Mouse (Mus musculus): ENCODE measurements around the gene Tmem53. TPM values are rescaled to one million over a fixed set of nuclear protein-coding genes. Genes with fewer than 3 reads are reported as not detected.
A peak's percentile ranks its signal among the peaks of the same experiment; 100 is the strongest.

The Tmem53 gene
- total RNA-seq, 2 experiments from 2014 or later: 50.7 to 56.9 TPM

DNA sequence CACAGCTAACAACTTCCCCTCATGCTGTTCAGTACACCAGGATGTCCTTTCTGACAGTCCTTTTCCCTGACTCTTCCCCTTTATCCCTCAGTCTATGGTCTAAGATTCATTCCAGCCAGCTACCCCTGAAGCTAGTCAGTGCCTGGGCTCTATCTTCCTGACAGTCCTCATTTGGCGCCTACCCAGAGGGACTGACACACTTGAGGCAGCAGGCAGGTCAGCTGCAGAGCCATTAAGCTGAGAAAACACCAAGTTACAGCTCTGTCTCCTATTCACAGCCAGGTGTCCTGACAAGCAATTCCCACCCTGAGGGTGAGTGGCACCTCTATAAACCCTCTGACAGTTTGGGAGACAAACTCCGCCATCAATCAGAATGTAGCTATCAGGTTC lies 27.5 kb downstream of the Tmem53 start:
- DNase-seq (ENCODE audit: low spot score in 2 of 2): no peak

GRCm38 (mm10) chr4:117280397-117280930 lies 28.7 kb downstream of the Tmem53 start:
- no peak for DNase-seq (ENCODE audit: low spot score in 2 of 2)

DNA sequence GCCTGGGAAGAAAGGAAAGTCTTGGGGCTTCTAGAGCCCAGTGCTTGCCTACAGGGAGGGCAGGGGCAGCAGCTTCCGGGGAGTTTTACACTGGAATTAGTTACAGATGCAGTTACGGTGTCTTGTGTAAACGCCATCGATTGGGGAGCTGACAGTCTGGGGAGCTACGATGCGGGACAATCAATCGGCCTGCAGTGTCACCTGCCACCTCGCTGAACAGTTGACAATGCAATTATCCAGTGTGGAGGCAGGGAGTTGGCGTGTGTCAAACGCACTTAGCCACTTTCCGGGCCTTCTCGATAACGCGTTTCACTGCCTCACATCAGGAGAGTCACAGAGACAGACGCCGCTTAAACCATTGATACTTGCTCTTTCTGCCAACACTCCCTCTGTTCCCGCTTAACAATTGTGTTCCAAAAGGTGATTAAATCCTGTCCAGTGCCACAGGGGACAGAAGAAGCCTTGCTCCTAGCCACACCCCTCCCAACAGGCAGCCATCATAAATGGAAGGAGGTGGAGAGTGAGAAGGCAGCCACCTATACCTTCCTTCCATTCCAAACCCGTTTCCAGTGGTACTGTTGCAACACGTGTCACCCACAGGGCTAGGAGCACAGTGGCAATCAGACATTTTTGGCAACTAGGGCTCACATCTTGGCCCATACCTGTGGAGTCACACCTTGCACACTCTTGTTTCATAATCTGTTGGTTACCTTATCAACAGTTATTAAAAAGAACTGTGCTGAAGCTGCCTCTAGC lies 29.5 kb downstream of the Tmem53 start:
- DNase-seq (ENCODE audit: low spot score in 2 of 2): no peak

DNA sequence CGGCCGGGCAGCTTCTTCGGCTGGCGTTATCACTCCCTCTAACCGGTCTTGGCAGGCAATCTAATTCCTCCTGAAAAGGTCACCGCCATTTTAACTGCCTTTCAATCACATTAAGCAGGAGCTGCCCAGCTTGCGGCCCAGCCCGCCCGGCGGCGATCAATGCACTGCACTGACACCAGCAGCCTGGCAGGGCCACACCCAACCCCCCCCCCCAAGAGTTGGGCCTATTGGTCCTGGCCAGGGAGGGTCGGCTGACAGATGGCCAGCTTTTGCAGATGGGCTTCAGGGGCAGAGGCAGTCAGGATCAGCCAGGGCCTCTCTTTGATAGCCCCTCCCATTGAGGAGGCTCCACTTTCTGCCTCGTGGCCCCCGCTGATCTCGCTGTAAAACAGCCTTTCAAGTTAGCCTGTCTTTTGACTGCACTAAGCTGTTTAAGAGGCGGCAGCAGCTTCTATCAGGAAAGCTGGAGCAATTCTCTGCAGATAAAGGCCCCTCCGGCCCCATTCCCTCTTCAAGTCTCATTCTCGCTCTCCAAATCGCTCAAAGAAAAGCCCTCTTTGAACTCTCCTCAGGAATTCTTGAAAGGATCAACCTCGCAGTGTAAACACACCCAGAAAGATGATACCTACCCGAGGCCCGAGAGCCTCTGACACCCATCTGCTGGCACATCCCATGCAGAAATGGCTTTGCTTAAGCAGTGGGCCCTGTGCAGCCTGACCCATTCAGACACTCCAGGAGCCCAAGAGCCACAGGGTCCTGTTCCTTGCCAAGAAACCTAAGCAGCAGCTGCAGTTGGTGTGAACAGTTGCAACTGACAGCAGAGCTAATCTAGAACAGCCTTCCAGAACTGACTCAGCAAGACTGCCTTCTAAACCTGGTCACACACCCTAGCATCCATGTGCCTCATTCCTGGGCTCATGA lies 31.8 kb downstream of the Tmem53 start:
- DNase-seq (ENCODE audit: low spot score in 2 of 2): no peak

GRCm38 (mm10) chr4:117284363-117284762 lies 32.6 kb downstream of the Tmem53 start:
- DNase-seq (ENCODE audit: low spot score in 2 of 2): no peak

DNA sequence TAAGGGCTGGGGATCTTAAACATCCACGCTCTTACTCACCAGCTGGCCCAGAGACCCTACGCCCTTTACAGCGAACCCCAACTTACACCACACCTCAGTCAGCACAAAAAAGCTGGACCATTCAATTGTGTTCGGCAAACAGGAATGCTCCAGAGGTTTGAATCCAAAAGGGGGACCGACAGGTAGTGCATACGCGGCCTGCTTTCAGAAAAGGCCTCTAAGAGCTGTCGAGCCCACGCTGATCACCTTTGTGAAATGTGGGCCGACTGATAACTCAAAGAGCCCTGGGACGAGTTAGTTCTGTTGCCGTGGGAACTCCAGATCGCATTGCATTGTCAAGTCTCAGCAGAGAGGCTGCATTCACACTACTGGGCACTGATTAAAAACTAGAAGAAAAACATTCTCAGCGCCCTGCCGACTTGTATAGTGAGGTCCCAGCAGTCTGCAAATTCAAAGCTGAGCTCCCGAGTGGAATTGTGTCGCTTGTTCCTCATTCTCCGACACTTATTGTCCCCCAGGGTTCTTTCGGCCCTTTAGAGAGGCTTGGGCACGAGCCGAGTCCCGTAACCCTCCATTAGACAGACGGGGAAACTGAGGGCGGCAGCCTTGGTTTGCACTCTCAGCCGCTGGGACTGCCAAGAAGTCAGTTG lies 36.7 kb downstream of the Tmem53 start:
- no peak for DNase-seq (ENCODE audit: low spot score in 2 of 2)

GRCm38 (mm10) chr4:117288927-117289801 lies 37.4 kb downstream of the Tmem53 start:
- peak; percentile 50 to 59 for DNase-seq (ENCODE audit: low spot score in 2 of 2)

DNA sequence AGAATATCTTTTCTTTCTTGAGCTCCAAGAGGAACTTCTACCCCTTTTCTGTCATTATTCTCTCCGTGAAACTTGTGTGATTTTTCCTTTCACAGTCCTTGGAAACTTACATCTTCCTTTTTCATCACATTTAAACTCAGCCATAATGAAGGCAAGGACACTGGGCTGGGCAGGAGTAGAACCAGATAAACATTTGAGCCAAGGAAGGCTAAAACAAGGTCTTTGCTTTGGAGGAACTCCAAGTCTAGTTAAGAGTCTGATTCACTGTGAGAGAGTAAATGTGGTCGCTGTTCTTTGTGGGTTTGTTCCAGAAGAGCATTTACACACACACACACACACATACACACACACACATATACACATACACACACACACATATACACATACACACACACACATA lies 39.9 kb downstream of the Tmem53 start:
- DNase-seq (ENCODE audit: low spot score in 2 of 2): no peak

- DNase-seq (ENCODE audit: low spot score in 2 of 2): no peak
These were observed 45.3 kb downstream of the Tmem53 start for GRCm38 (mm10) chr4:117296849-117297593.

DNA sequence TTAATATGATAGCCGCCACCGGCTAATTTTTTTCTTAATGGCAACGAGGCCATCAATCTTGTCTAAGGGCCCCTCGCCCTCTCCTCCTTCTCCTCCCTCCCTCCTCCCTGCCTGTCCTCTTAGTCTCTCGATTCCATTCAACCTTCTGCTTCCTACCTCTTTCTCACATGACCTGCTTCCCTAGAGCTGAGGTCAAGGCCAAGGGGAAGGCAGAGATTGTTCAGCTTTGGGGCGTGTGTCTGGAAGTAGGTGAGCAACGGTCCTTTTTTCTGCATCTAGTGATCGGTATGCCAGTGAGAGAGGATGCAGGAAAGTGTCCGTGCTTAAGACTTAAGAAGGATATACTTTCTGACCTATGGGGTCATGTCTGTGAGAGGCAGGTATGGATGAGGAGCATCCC lies 46.1 kb downstream of the Tmem53 start:
- DNase-seq (ENCODE audit: low spot score in 2 of 2): no peak

DNA sequence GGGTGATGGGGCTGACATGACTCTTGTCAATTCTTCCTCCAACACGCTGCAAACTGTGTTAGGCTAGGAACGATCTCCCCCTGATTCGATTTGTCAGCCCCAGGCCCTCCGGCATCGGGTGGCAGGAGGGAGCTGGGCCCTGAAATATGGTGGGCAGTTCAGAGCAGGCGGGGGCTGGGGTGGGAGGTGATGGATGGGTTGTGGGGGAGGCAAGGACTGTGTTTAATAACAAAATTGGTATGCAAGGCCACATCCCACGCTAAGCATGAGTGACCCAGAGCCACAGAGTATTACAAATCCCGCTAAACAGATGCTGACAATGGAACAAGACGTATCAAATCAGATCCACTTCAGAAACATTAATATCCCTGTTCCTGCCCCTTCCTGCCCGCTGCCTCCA lies 48.2 kb downstream of the Tmem53 start:
- DNase-seq (ENCODE audit: low spot score in 2 of 2): no peak

DNA sequence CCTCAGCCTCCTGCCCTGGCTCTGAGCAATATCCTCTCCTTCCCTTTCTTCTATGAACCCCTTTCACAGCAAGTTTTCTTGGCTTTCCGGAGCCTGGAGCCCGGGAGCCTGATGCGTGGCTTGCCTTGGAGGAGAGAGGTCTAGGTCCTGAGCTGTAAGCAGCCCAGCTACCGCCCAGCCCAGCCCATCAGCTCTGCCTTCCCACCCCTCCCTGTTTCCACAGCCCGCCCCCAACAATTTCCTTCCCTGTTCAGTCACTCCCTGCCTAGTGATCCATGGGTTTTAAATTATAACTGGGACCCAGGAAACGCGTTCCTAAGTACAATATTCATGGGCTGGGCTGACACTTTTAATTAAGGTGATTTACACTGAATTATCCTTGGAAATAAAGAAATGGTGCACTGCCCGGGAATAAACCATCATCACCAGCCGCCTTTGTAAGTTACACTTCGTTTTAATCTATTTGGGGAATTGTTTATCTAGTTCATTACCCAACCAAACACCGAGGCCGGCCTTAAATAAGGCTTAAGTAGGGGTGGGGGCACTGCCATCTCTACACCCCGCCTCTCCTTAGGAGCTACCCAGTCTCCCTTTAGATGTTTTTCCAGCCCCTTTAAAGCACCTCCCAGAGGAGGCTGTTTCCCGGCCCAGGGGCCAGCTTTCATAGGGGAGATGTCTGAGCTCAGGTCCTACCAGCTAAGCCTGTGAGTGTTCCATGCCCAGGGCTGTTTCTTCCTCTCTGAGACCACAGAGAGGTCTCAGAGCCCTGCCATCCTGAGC lies 50.5 kb downstream of the Tmem53 start:
- no peak for DNase-seq (ENCODE audit: low spot score in 2 of 2)

DNA sequence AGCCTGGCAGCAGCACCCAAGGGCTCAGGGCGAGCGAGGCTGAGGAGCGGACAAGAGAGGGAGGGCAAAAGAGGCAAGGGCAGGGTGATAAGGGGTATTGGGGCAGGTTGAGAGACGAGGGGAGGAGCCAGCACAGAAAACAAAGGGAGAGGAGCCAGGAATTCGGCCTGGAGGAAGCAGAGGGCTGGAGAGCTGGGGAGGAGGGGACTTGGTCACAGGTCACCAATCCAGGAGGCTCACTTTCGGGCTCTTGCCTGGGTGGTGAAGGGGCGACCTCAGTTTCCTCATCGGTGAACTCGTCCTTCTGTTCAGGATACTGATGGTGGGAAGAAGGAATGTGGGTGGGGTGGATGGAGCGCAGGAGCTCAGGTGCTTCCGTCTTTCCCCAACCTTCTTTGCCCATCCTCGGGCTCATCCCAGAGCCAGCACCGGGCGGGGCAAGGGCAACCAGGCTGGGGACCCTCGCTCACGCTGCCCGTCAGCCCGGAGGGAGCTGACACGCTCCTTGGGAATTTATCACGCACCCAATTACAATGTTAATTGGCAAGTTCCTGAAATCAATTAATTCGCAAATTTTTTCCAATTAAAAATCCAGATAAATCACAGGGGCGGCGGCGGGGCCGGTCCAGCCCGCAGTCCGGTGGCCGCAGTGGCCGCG lies 52.0 kb downstream of the Tmem53 start:
- no peak for DNase-seq (ENCODE audit: low spot score in 2 of 2)

GRCm38 (mm10) chr4:117304239-117305025 lies 52.7 kb downstream of the Tmem53 start:
- DNase-seq (ENCODE audit: low spot score in 2 of 2): no peak

GRCm38 (mm10) chr4:117305461-117305860 lies 53.7 kb downstream of the Tmem53 start:
- DNase-seq (ENCODE audit: low spot score in 2 of 2): no peak

DNA sequence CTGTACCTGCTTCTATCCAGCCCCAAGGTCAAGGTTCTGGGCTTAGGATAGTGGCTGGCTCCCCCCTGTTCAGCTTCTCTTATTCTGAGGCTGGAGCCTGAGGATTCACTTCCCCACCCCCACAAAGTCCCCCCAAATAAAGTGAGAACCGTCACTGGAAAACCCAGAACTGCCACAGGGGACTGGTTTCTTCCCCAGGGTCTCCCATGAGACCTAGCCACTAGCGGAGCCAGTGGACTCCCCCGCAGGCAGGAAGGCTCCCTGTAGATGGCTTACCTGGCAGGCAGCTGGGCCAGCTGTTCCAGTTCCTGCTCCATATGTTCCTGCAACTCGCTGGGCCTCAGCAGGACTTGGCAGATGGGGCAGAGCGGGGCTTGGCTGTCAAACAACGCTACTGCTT lies 55.5 kb downstream of the Tmem53 start:
- no peak for DNase-seq (ENCODE audit: low spot score in 2 of 2)

- DNase-seq (ENCODE audit: low spot score in 2 of 2): no peak
These were observed 57.7 kb downstream of the Tmem53 start for GRCm38 (mm10) chr4:117309427-117309826.

GRCm38 (mm10) chr4:117311891-117312290 lies 60.1 kb downstream of the Tmem53 start:
- no peak for DNase-seq (ENCODE audit: low spot score in 2 of 2)
